Mouse (Mus musculus) gastrocnemius, adult 18-20 months (tissue): ENCODE data around the gene Gypa. TPM values are rescaled to one million over a fixed set of nuclear protein-coding genes. Genes with fewer than 3 reads are reported as not detected.

Source experiments
- DNase-seq: peaks from one replicate; pipeline ENCODE4 v3.0.0; 2021; ENCODE audit warnings: low spot score
- total RNA-seq, 2 experiments: library from RNA; stranded (reverse); gene quantifications; 2 replicates each; pipeline ENCODE4 v1.2.3; 2021

Gene Gypa
- total RNA-seq, 2 experiments from 2014 or later: not detected

DNA sequence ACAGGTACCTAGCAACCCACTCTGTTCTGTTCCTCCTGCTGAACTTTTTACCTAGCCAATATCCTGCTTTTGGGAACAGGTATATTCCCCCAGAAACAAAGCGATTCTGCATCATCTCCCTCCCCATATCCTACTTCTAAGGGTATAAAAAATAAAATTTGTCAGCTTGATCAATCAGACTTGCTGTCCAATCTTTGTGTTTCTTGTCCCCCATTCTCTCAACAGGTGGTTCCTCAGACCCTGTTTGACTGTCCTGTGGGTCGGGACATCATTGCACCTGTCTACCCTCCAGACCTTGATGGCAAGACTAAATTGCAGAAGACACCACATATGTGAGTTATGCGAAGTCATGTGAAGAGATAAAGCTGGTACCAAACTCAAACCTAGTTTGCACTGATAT lies 48.3 kb downstream of the Gypa start:
- no peak for DNase-seq

DNA sequence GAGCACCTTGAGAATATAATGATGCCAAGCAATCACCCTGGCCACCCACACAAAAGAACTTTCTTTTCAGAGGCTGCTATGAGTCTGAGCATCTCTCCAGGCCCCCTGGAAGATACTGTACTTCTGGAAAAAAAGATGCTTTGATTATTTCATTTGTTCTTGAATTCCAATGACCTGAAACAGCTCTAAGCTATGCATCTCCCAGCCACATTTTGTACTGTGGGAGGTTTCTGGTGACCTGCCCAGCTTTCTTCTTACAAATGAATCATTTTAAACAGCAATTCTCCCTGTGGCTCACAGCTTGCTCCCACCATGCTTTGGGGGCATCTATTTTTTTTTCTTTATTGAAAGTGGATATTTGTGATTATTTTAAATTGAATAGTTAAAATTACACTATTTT lies 56.9 kb downstream of the Gypa start:
- no peak for DNase-seq

DNA sequence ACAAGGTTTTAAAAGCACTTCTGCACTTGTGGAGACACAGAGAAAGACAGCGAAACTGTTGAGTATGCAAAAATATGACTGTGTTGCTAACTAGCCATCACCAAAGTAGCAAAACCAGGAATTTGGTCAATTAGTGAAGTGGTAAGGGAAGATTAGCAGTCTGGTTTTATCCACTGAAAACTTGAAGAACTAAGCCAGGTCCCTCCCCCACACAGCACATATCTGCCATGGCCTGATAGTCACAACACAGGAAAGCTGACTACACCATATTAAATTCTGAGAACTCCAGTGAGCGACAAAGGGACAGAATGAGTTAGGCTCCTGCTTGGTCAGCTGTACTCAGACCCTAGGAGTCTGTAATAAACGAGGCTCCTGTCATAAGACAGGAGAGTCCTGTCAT lies 57.7 kb downstream of the Gypa start:
- DNase-seq: no peak

DNA sequence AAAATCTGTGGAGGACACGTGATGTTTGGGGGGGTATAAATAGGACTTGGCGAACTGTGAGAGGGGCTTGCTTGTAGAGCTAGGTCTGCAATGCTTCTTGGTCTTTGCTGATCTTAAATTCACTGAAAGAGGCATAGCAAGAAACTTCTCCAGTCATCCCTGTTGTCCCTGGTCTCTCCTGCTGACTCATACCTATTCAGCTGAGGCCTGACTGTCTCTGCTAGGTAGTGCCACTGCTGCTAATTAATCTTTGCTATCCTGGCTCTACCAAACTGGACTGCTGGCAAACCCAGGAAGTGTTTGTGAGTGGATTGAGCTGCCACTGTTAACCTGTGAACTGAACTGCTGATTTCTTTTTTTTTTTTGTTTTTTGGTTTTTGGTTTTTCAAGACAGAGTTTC lies 61.4 kb downstream of the Gypa start:
- no peak for DNase-seq

Other genes starting within 250 kb of the Gypa start
- not detected for gene Frem3, start 117.3 kb downstream of the Gypa start, total RNA-seq
- gene Smarca5, start 245.7 kb downstream of the Gypa start, total RNA-seq: 10 to 100 TPM; 28.2 to 32.6 TPM